8 mouse cellular contexts compared by ENCODE assay signal in the genomic region with DNA sequence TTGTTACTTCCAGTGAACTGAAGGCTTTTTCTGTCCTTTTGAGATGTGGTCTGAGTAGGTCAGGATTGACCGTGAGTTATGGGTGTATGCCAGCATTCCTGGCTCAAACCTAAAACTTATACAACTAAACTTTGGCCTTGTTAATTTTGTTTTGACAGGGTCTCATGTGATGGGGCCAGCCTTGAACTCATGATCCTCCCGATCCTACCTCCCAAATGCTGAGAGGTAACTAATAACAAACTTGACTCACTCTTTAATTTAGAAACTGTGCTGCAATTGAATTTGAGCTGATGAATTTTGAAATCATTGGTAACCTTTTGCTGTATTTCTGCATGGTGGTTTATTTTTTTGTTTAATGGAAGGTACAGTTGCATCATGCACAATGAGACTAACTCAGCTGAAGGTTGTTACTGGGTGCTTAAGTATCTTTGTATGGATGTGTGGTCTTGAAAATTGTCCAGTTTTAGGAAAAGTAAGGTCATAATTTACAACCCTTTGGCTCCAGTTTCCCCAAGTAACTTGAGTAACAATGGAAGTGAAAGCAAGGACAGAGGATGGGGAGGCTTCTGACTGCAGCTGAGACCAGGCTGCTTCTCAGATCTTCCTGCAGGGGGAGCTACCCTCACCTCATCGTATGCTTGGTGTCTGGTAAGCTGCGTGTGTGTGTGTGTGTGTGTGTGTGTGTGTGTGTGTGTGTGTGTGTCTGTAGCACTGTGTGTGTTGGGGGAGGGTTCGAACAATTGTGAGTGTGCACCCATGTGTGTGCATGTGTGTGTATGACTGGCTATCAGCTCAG.
DNase-seq lines count a peak whose midpoint lies in the region; ATAC-seq and TF ChIP-seq lines count a peak whose summit lies in the region.

No protein-coding gene starts in this region.

- no peak overlapping the region for H3K27ac ChIP-seq in liver, embryonic 12.5 days
- no peak overlapping the region for H3K27ac ChIP-seq in spleen, adult 2 months (ENCODE audit: insufficient read depth, low read length)

- H3K4me2 ChIP-seq in liver, embryonic 12.5 days = no peak overlapping the region

- no peak overlapping the region for H3K4me3 ChIP-seq in liver, embryonic 12.5 days
- no peak overlapping the region for H3K4me3 ChIP-seq in spleen, adult 2 months (ENCODE audit: extremely low read depth, insufficient read depth, insufficient read length)

- no peaks in the 10 kb centered on the region for H3K9me3 ChIP-seq in liver, embryonic 12.5 days (replicated peaks)

- H3K9ac ChIP-seq in liver, embryonic 12.5 days = no peak overlapping the region

- no peak for ATAC-seq in cerebellum, adult (ENCODE audit: insufficient number of reproducible peaks, low FRiP score, low TSS enrichment)
- peak; percentile 43; the same call in 1 of the 2 replicates for ATAC-seq in liver, embryonic 12.5 days

- peak; percentile 22 to 53 for DNase-seq in cerebellum, postnatal 14 days
- peak; percentile 82 for DNase-seq in A20 (ENCODE audit: low read depth, low spot score)
- peak; percentile 18 for DNase-seq in brain, embryonic 14.5 days (ENCODE audit: low read depth)
- peak; percentile 39 to 46 for DNase-seq in spleen, adult 2 months (ENCODE audit: low read depth in 1 of 2, low spot score in 2 of 2)
- DNase-seq in Muller cell, postnatal 12 days (ENCODE audit: inconsistent ontology term) = no peak
- no peak for DNase-seq in right cerebral cortex, postnatal 25 days

- no peaks in the 10 kb centered on the region for H3K36me3 ChIP-seq in liver, embryonic 12.5 days
- no peaks in the 10 kb centered on the region for H3K36me3 ChIP-seq in spleen, adult 2 months (ENCODE audit: control insufficient read depth, insufficient read depth, low read length)

- peak; percentile 40; the same call in 1 of the 2 replicates for TF ChIP-seq CTCF in brain, embryonic 14.5 days (IDR thresholded peaks at IDR 0.05; ENCODE audit: borderline replicate concordance, extremely low read depth, insufficient read depth, insufficient read length)
- peak; percentile 55; the same call in 1 of the 2 replicates for TF ChIP-seq CTCF in spleen, adult 2 months (IDR thresholded peaks at IDR 0.05; ENCODE audit: extremely low read depth, insufficient read depth, insufficient read length, insufficient replicate concordance)

- H3K4me1 ChIP-seq in liver, embryonic 12.5 days = peaks cover 48% of the 10 kb centered on the region
- H3K4me1 ChIP-seq in spleen, adult 2 months (ENCODE audit: control insufficient read depth, insufficient read depth, insufficient read length) = peaks cover 19% of the 10 kb centered on the region

- WGBS in liver, embryonic 12.5 days (ENCODE audit: insufficient replicate concordance) = 70% methylated on average over 5 of the region's 5 CpGs
- WGBS in spleen, adult 2 months = 61% methylated on average over 5 of the region's 5 CpGs

- H3K27me3 ChIP-seq in liver, embryonic 12.5 days (replicated peaks) = no peaks in the 10 kb centered on the region
- H3K27me3 ChIP-seq in spleen, adult 2 months (ENCODE audit: control insufficient read depth, insufficient read depth, low read length) = no peaks in the 10 kb centered on the region

- TF ChIP-seq POLR2A in brain, embryonic 14.5 days (IDR thresholded peaks at IDR 0.05; ENCODE audit: borderline replicate concordance, extremely low read depth, insufficient read depth, insufficient read length, poor library complexity, severe bottlenecking) = no peak
- no peak for TF ChIP-seq POLR2A in spleen, adult 2 months (IDR thresholded peaks at IDR 0.05; ENCODE audit: low read depth, low read length)

Comparison
In these comparisons a context has a peak if more than half of its experiments do, and no peak if none do; other contexts are left out.
1. DNase-seq: peak in cerebellum, postnatal 14 days (2 of 2), A20 (single experiment), brain, embryonic 14.5 days (single experiment) and spleen, adult 2 months (2 of 2); none in Muller cell, postnatal 12 days (single experiment) and right cerebral cortex, postnatal 25 days (single experiment).